Mouse (Mus musculus): ENCODE data around the gene Hspb9.
A peak's percentile ranks its signal among the peaks of the same experiment; 100 is the strongest.

The Hspb9 gene

GRCm38 (mm10) chr11:100713735-100714533 lies at the start of gene Hspb9:
Hspb9 (plus strand) TSS chr11:100713850.
- DNase-seq (ENCODE audit: low spot score in 2 of 2): peak; percentile 38 to 42

- DNase-seq (ENCODE audit: low spot score in 2 of 2): no peak
These were observed 42.6 kb upstream of the Hspb9 start for GRCm38 (mm10) chr11:100671049-100671448.

GRCm38 (mm10) chr11:100671956-100672355 lies 41.7 kb upstream of the Hspb9 start:
- DNase-seq (ENCODE audit: low spot score in 2 of 2): no peak

GRCm38 (mm10) chr11:100673169-100673568 lies 40.5 kb upstream of the Hspb9 start:
- DNase-seq (ENCODE audit: low spot score in 2 of 2): no peak

DNA sequence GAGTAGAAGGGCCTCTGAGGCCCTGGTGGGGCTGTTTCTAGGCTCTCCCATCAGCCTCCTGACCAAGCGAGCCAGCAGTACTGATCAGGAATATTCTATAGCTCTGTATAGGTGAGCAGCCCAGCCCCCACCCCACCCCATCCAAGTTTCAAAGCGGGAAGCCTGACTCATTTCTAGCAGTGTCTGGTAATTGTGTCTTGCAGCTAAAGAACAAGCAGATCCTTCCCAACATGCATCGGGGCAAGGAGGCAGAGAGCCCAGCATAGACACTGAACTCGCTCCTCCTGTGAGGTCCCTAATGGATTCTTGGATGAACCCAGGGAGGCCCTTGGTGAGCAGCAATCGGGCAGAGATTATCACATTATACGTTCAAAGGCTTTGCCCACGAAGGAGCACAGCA lies 35.8 kb upstream of the Hspb9 start:
- DNase-seq (ENCODE audit: low spot score in 2 of 2): no peak

GRCm38 (mm10) chr11:100681826-100682225 lies 31.8 kb upstream of the Hspb9 start:
- DNase-seq (ENCODE audit: low spot score in 2 of 2): no peak

GRCm38 (mm10) chr11:100682526-100682925 lies 31.1 kb upstream of the Hspb9 start:
- no peak for DNase-seq (ENCODE audit: low spot score in 2 of 2)

- no peak for DNase-seq (ENCODE audit: low spot score in 2 of 2)
These were observed 29.6 kb upstream of the Hspb9 start for GRCm38 (mm10) chr11:100684084-100684483.

DNA sequence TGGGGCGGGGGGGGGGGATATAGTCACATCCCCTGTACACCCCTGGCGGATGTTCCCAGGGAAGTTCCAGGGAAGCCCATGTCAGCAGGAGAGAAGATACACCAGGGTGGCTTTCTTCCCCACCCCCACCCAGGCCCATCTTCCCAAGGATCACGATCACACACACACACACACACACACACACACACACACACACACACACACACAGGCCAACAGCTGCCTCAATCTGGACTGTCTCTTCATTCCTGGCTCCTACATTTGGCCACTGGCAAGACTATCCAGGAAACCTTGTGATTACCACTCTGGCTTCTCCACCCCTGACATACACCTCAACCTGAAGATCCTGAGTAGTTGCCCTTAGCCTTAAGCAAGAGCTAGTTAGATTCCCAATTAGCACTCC lies 28.3 kb upstream of the Hspb9 start:
- no peak for DNase-seq (ENCODE audit: low spot score in 2 of 2)

GRCm38 (mm10) chr11:100687265-100687664 lies 26.4 kb upstream of the Hspb9 start:
- no peak for DNase-seq (ENCODE audit: low spot score in 2 of 2)

GRCm38 (mm10) chr11:100688443-100688842 lies 25.2 kb upstream of the Hspb9 start:
- no peak for DNase-seq (ENCODE audit: low spot score in 2 of 2)

- DNase-seq (ENCODE audit: low spot score in 2 of 2): no peak
These were observed 23.3 kb upstream of the Hspb9 start for GRCm38 (mm10) chr11:100690389-100690788.

GRCm38 (mm10) chr11:100692164-100692616 lies 21.5 kb upstream of the Hspb9 start, which contains the start of gene Zfp385c:
Zfp385c (minus strand) TSS chr11:100692455.
- DNase-seq (ENCODE audit: low spot score in 2 of 2): no peak

DNA sequence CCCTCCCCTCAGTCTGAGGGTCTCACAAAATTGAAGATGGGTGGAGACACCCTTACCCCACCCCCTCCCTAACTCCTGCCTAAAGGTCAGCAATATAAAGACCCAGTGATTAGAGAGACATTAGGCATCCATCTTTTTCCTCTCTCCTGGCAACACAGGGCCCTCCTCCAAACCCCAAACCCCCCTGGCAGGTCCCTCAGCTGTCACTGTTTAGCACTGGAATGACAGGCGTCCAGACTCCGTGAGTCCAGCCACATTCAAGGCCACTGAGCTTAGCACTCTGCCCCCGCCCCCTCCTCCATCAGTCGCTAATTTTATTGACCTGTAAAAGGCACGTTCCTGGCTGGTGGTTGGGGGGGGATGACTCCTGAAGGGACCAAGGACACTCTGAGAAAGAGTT lies 20.5 kb upstream of the Hspb9 start:
- no peak for DNase-seq (ENCODE audit: low spot score in 2 of 2)

- DNase-seq (ENCODE audit: low spot score in 2 of 2): peak; percentile 59 to 76
These were observed 18.7 kb upstream of the Hspb9 start for GRCm38 (mm10) chr11:100694926-100695325.

GRCm38 (mm10) chr11:100697921-100698320 lies 15.7 kb upstream of the Hspb9 start:
- no peak for DNase-seq (ENCODE audit: low spot score in 2 of 2)

DNA sequence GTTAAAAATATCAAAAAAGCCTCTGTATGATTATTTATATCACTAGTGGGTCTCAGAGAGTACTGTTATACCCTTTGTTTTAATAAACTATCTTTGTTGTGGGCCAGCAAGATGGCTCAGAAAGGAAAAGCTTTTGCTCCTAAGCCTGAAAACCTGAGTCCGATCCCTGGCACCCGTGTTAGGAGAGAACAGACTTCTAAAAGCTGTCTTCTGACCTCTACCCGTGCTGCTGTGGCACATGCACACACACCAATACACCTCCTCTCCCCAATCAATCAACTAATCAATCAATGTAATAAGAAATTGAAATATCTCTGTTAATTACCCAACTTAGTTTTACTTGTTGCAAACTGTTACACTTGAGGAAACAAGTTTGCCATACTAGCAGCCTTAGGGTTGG lies 12.9 kb upstream of the Hspb9 start:
- no peak for DNase-seq (ENCODE audit: low spot score in 2 of 2)

- peak; percentile 39 to 56 for DNase-seq (ENCODE audit: low spot score in 2 of 2)
These were observed 12.3 kb upstream of the Hspb9 start for GRCm38 (mm10) chr11:100701301-100701700.

DNA sequence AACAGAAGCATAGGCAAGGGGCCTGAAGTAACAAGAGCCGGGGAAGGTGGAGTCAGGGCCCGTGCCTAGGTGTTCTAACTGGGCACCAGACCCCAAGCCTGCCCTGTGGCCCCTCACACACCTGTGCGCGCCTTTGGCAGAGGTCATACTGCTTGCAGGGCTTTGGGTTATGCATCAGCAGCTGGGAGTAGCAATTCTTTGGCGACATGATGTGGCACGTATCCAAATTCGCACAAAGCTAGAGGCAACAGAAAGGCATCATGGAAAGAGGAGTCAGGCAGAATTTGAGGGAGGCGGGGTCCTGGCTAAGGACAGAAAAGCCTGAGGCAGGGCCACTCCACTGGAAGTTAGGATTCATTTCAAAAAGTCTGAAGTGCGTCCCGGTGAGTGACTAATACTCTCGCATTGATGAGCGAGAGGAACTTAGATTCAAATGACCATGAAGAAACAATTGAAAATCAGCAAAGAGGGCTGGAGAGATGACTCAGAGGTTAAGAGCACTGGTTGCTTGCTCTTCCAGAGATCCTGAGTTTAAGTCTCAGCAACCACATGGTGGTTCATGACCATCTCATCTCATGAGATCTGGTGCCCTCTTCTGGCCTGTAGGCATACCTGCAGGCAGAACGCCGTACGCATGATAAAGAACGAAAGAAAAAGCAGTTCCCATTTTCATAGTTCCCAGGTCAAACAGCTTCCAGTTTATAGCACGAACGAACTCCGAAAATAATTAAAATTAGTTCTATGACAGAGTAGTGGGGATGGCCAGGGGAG lies 11.4 kb upstream of the Hspb9 start:
- DNase-seq (ENCODE audit: low spot score in 2 of 2): peak; percentile 56 to 70

- DNase-seq (ENCODE audit: low spot score in 2 of 2): peak in 1 of 2 experiments; percentile 27
These were observed 10.7 kb upstream of the Hspb9 start for GRCm38 (mm10) chr11:100702906-100703305.

DNA sequence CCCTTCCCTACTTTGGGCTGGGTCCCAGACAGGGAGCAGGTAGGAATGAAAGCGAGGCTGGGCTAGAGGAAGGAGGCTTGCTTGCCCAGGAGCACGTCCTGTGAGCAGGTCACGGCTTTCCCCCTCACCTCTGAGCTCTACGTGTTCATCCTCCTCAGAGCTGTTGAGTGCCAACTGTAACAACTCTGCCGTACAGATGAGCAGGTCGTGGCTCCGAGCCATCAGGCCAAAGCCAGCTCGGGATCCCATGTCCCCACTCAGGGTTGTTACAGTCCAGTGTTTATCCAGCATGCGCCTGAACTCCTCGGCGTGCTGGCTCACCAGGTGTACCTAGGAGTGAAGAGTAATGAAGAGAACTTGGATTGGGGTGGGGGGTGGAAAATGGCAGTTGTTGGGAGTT lies 10.3 kb upstream of the Hspb9 start:
- no peak for DNase-seq (ENCODE audit: low spot score in 2 of 2)

- DNase-seq (ENCODE audit: low spot score in 2 of 2): no peak
These were observed 9.7 kb upstream of the Hspb9 start, which contains the start of gene Dhx58 for GRCm38 (mm10) chr11:100703851-100704531. Dhx58 (minus strand) TSS chr11:100704271.

All from natural killer cell, adult 2 months (primary cell).